Mouse (Mus musculus) thymus, adult 2 months (tissue): Measurements from ENCODE around the gene Sntb2.

ENCODE experiments used
- CTCF ChIP-seq: fragments of 200-500 bp; IDR thresholded peaks from 2 replicates; pipeline ENCODE4 v1.5.1; 2012; ENCODE audit warnings: mild to moderate bottlenecking, control low read depth, low read length, moderate library complexity, borderline replicate concordance; ENCODE audit not compliant: control insufficient read depth, poor library complexity, insufficient read depth; ENCODE audit errors: extremely low read depth
- POLR2A ChIP-seq: fragments of 200-500 bp; IDR thresholded peaks from 2 replicates; pipeline ENCODE4 v1.6.1; 2012; ENCODE audit warnings: mild to moderate bottlenecking, low read length, control low read depth, moderate library complexity; ENCODE audit not compliant: control insufficient read depth, poor library complexity, insufficient read depth; ENCODE audit errors: extremely low read depth

- TF ChIP-seq CTCF, result no peak
- no peak for TF ChIP-seq POLR2A
Measured at GRCm38 (mm10) chr8:106953571-106953970, 18.0 kb downstream of the Sntb2 start.
